21 mouse cellular contexts compared by ENCODE assay signal in the genomic region with DNA sequence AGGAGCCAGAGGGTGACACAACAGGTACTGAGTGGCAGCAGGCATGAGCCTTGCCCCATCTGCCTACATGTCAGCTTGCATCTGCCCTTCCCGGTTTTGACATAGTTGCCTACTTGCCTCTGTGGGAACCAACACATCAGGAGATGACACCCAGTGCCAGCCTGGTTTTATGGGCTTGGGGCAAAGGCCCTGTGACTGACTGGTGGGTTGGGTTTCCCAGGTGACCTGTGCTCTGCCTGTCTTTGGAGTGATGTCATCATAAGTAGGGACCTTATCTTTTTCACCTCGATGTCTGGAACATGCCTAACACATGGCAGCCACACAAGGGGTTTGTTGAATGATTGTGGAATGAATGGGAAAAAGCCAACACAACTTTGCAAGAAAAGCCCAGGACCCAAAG.
"Had no signal": no experiment of that assay in that cellular context is flagged by ENCODE, and none has a peak within 500 bp of the region (broad histone marks: within the 10 kb centered on the region; RNA-seq: fewer than 3 reads in every experiment).

No protein-coding gene starts in this region.

- DNase-seq: gastrocnemius, postnatal 14 days; gastrocnemius, postnatal 36 days; heart, adult 11 months; heart, adult 2 months; heart, postnatal 10 days; kidney, adult 18-20 months; kidney, adult 8-10 months; kidney, postnatal 10 days; kidney, postnatal 25 days; kidney, postnatal 4 days; liver; liver, embryonic 13.5 days had no signal

- H3K27ac ChIP-seq: heart, adult 2 months; hindbrain, embryonic 13.5 days; hindbrain, embryonic 15.5 days; hindbrain, postnatal 0 days; layer of hippocampus, adult 2 months; limb, embryonic 10.5 days; limb, embryonic 12.5 days; liver, embryonic 13.5 days; liver, embryonic 15.5 days had no signal

- H3K4me2 ChIP-seq: heart, embryonic 12.5 days; hindbrain, embryonic 13.5 days; hindbrain, embryonic 15.5 days; limb, embryonic 12.5 days; liver, embryonic 11.5 days; liver, embryonic 13.5 days; liver, embryonic 15.5 days had no signal

- H3K4me3 ChIP-seq: heart, adult 2 months; heart, embryonic 12.5 days; hindbrain, embryonic 13.5 days; hindbrain, embryonic 15.5 days; layer of hippocampus, adult 2 months; limb, embryonic 10.5 days; limb, embryonic 12.5 days; liver, embryonic 13.5 days; liver, embryonic 15.5 days had no signal

- H3K36me3 ChIP-seq: heart, embryonic 12.5 days; hindbrain, embryonic 13.5 days; hindbrain, embryonic 15.5 days; limb, embryonic 10.5 days; limb, embryonic 12.5 days; liver, embryonic 13.5 days; liver, embryonic 15.5 days had no signal

- H3K9ac ChIP-seq: heart, embryonic 12.5 days; hindbrain, embryonic 13.5 days; hindbrain, embryonic 15.5 days; limb, embryonic 12.5 days; liver, embryonic 13.5 days; liver, embryonic 15.5 days had no signal

- H3K9me3 ChIP-seq: heart, embryonic 12.5 days; hindbrain, embryonic 13.5 days; hindbrain, embryonic 15.5 days; limb, embryonic 10.5 days; limb, embryonic 12.5 days; liver, embryonic 13.5 days; liver, embryonic 15.5 days had no signal

- H3K4me1 ChIP-seq: heart, embryonic 12.5 days; hindbrain, embryonic 13.5 days; hindbrain, embryonic 15.5 days; limb, embryonic 10.5 days; limb, embryonic 12.5 days; liver, embryonic 13.5 days; liver, embryonic 15.5 days had no signal

- ATAC-seq: hindbrain, postnatal 0 days had no signal

- H3K27me3 ChIP-seq: heart, embryonic 12.5 days; hindbrain, embryonic 13.5 days; hindbrain, embryonic 15.5 days; limb, embryonic 12.5 days; liver, embryonic 13.5 days; liver, embryonic 15.5 days had no signal
